8 mouse cellular contexts compared by ENCODE assay signal in the genomic region with DNA sequence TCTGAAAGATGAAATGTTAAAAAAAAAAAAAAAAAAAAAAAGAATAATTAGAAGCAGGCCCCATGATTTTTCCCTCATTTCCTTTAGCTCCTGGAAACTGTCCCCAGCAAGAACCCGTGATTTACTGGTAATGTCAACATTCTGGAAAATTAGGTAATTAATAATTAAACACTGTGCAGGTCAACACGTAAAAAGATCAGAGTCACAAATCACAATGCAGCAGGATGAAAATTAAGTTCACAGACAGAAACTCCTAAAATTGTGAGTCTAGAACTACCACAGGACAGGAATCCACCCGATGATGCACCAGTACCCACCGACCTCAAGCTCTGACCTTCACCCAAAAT. TPM values are rescaled to one million over a fixed set of nuclear protein-coding genes. Genes with fewer than 3 reads are reported as not detected.
DNase-seq lines count a peak whose midpoint lies in the region; ATAC-seq and TF ChIP-seq lines count a peak whose summit lies in the region.

No protein-coding gene starts in this region.

- no peaks in the 10 kb centered on the region for H3K36me3 ChIP-seq in testis, adult 2 months (ENCODE audit: control insufficient read depth, insufficient read depth, low read length)
- H3K36me3 ChIP-seq in liver, embryonic 11.5 days (ENCODE audit: control insufficient read depth, insufficient read depth, low read length), result no peaks in the 10 kb centered on the region

- 12% methylated on average over 4 of the region's 4 CpGs for WGBS in liver, embryonic 11.5 days

- H3K4me3 ChIP-seq in testis, adult 2 months (ENCODE audit: control insufficient read depth, low read depth, low read length), result peak overlapping the region; percentile 97
- H3K4me3 ChIP-seq in liver, embryonic 11.5 days (ENCODE audit: low read depth, low read length), result peak overlapping the region; percentile 93

- DNase-seq in embryo, embryonic 10.5 days (ENCODE audit: low spot score), result peak; percentile 27
- no peak for DNase-seq in embryo, embryonic 10 days (ENCODE audit: low spot score)
- DNase-seq in testis, postnatal 14 days (ENCODE audit: low spot score), result no peak
- DNase-seq in liver, embryonic 11.5 days (ENCODE audit: low spot score), result no peak
- no peak for DNase-seq in frontal cortex, adult 2 months (ENCODE audit: extremely low spot score in 1 of 2, low spot score in 1 of 2)
- no peak for DNase-seq in natural killer cell, adult 2 months (ENCODE audit: low spot score in 2 of 2)
- no peak for DNase-seq in cerebellum, adult 9-11 months

- TF ChIP-seq CTCF in testis, adult 2 months (IDR thresholded peaks at IDR 0.05; ENCODE audit: control insufficient read depth, insufficient read depth, insufficient replicate concordance, low read depth, low read length), result no peak

- no peaks in the 10 kb centered on the region for H3K9me3 ChIP-seq in liver, embryonic 11.5 days (ENCODE audit: control insufficient read depth, low read length)

- H3K4me2 ChIP-seq in liver, embryonic 11.5 days, result peak overlapping the region; percentile 86

- no peak for TF ChIP-seq POLR2A in testis, adult 2 months (IDR thresholded peaks at IDR 0.05; ENCODE audit: control insufficient read depth, low read depth, low read length)

- peaks cover 11% of the 10 kb centered on the region for H3K4me1 ChIP-seq in testis, adult 2 months (ENCODE audit: control insufficient read depth, insufficient read depth, low read length)
- peaks cover 19% of the 10 kb centered on the region for H3K4me1 ChIP-seq in liver, embryonic 11.5 days (replicated peaks; ENCODE audit: control insufficient read depth, insufficient read depth, low read length)

- H3K27me3 ChIP-seq in testis, adult 2 months (ENCODE audit: control insufficient read depth, insufficient read depth, low read length), result no peaks in the 10 kb centered on the region
- peaks cover 5% of the 10 kb centered on the region for H3K27me3 ChIP-seq in liver, embryonic 11.5 days (replicated peaks; ENCODE audit: control insufficient read depth, insufficient read depth, low read length)

- H3K27ac ChIP-seq in testis, adult 2 months (ENCODE audit: control insufficient read depth, insufficient read depth, low read depth, low read length), result no peak overlapping the region; the same call in 1 of the 2 replicates
- H3K27ac ChIP-seq in liver, embryonic 11.5 days (ENCODE audit: low read depth, low read length), result no peak overlapping the region

- H3K9ac ChIP-seq in liver, embryonic 11.5 days (ENCODE audit: low read depth, low read length), result peak overlapping the region; percentile 85

- ATAC-seq in liver, embryonic 11.5 days (replicated peaks; ENCODE audit: low FRiP score), result no peak

RNA-seq across cellular contexts. Expression of gene Arhgef12, which starts 2.5 kb away (rescaled TPM):
- polyA plus RNA-seq in testis, adult 2 months (2012; rRNA removed), result 6.9 TPM in 2 replicates
- polyA plus RNA-seq in liver, embryonic 11.5 days (2014; fragmentation: Nextera tagmentation; extraction: Ambion mirVana), result 5.7 and 7.0 TPM in 2 replicates
- 63.2 and 67.2 TPM in 2 replicates for polyA plus RNA-seq in frontal cortex, adult 2 months (2012; rRNA removed)

RNA-seq across cellular contexts. Expression of gene Tmem136, which starts 11.9 kb away (rescaled TPM):
- 0.30 and 0.80 TPM in 2 replicates for polyA plus RNA-seq in testis, adult 2 months (2012; rRNA removed)
- polyA plus RNA-seq in liver, embryonic 11.5 days (2014; fragmentation: Nextera tagmentation; extraction: Ambion mirVana), result 3.5 and 3.7 TPM in 2 replicates
- 26.1 and 28.1 TPM in 2 replicates for polyA plus RNA-seq in frontal cortex, adult 2 months (2012; rRNA removed)
